Mouse (Mus musculus) MEL (cell line): ENCODE data around the gene Ccdc105.

Source experiments
- CTCF ChIP-seq, 3 experiments: IDR thresholded peaks in 2 of 3; conservative IDR thresholded peaks in 1 of 3; 2 replicates each; pipeline ENCODE4 v1.5.1; 2011 to 2012; ENCODE audit warnings: low read length in 3 of 3, low read depth in 2 of 3, mild to moderate bottlenecking in 2 of 3, improper control_type of control experiment in 1 of 3, inconsistent platforms in 1 of 3, mixed read lengths in 1 of 3, moderate library complexity in 1 of 3; ENCODE audit not compliant: control insufficient read depth in 1 of 3, insufficient read depth in 1 of 3, poor library complexity in 1 of 3, severe bottlenecking in 1 of 3
- ETS1 ChIP-seq: IDR thresholded peaks from 2 replicates; pipeline ENCODE4 v1.6.1; 2012; ENCODE audit warnings: low read depth, mild to moderate bottlenecking, inconsistent platforms, low read length, improper control_type of control experiment, moderate library complexity
- GATA1 ChIP-seq: IDR thresholded peaks from 2 replicates; pipeline ENCODE4 v1.6.1; 2011; ENCODE audit warnings: low read depth, low read length, improper control_type of control experiment
- HCFC1 ChIP-seq: IDR thresholded peaks from 2 replicates; pipeline ENCODE4 v1.6.1; 2012; ENCODE audit warnings: low read depth, mild to moderate bottlenecking, inconsistent platforms, low read length, improper control_type of control experiment, moderate library complexity
- MAFK ChIP-seq: IDR thresholded peaks from 2 replicates; pipeline ENCODE4 v1.6.1; 2011; ENCODE audit warnings: low read depth, mild to moderate bottlenecking, low read length, improper control_type of control experiment, borderline replicate concordance
- MAZ ChIP-seq: IDR thresholded peaks from 2 replicates; pipeline ENCODE4 v1.6.1; 2012; ENCODE audit warnings: low read depth, mild to moderate bottlenecking, inconsistent platforms, low read length, improper control_type of control experiment
- POLR2A ChIP-seq, 2 experiments: IDR thresholded peaks; 2 replicates each; pipeline ENCODE4 v1.6.1; 2011 to 2012; ENCODE audit warnings: low read length in 2 of 2, mild to moderate bottlenecking in 2 of 2, control low read depth in 1 of 2, improper control_type of control experiment in 1 of 2, low read depth in 1 of 2, moderate library complexity in 1 of 2; ENCODE audit not compliant: control insufficient read depth in 1 of 2, insufficient read depth in 1 of 2, poor library complexity in 1 of 2
- SIN3A ChIP-seq: IDR thresholded peaks from 2 replicates; pipeline ENCODE4 v1.6.1; 2012; ENCODE audit warnings: low read length, improper control_type of control experiment, inconsistent platforms
- TAL1 ChIP-seq: IDR thresholded peaks from 2 replicates; pipeline ENCODE4 v1.6.1; 2012; ENCODE audit warnings: mild to moderate bottlenecking, inconsistent platforms, low read length, moderate library complexity, mixed read lengths
- TCF12 ChIP-seq: IDR thresholded peaks from 2 replicates; pipeline ENCODE4 v1.6.1; 2014; ENCODE audit warnings: low read depth, mild to moderate bottlenecking, inconsistent platforms, low read length, improper control_type of control experiment, moderate library complexity
- USF1 ChIP-seq: IDR thresholded peaks from 2 replicates; pipeline ENCODE4 v1.6.1; 2014; ENCODE audit warnings: low read depth, mild to moderate bottlenecking, inconsistent platforms, low read length, improper control_type of control experiment, moderate library complexity
- ZC3H11A ChIP-seq: IDR thresholded peaks from 2 replicates; pipeline ENCODE4 v1.6.1; 2012; ENCODE audit warnings: low read depth, mild to moderate bottlenecking, inconsistent platforms, low read length, improper control_type of control experiment
- ZKSCAN1 ChIP-seq: IDR thresholded peaks from 2 replicates; pipeline ENCODE4 v1.6.1; 2012; ENCODE audit warnings: low read depth, mild to moderate bottlenecking, inconsistent platforms, low read length, improper control_type of control experiment, moderate library complexity

DNA sequence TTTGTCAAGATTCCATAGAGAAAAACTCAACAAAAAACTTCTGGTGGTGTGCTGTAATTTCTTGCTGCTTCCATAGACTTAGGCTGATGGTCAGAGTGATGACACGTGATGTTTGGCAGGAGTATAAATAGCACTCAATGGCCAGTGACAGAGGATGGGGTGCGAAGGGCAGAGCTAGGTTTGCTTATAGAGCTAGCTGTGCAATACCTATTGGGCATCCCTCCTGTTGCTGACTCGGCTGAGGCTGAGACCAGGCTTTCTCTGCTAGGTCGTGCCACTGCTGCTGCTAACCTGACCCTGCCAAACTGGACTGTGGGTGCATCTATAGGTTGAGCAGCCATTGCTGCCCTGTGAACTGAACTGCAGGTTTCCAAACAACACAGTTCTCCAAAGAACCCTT lies 13.0 kb downstream of the Ccdc105 start:
- no peak for TF ChIP-seq TCF12
- TF ChIP-seq MAFK = no peak
- TF ChIP-seq MAZ = no peak
- TF ChIP-seq POLR2A (IDR thresholded peaks at IDR 0.05; ENCODE audit: control insufficient read depth in 1 of 2, insufficient read depth in 1 of 2, low read depth in 1 of 2, low read length in 2 of 2, poor library complexity in 1 of 2) = no peak
- no peak for TF ChIP-seq SIN3A
- no peak for TF ChIP-seq CTCF (IDR thresholded peaks at IDR 0.05 in 2 of 3, conservative IDR thresholded peaks at IDR 0.05 in 1 of 3; ENCODE audit: control insufficient read depth in 1 of 3, insufficient read depth in 1 of 3, low read depth in 2 of 3, low read length in 3 of 3, poor library complexity in 1 of 3, severe bottlenecking in 1 of 3)
- TF ChIP-seq USF1 = no peak
- no peak for TF ChIP-seq ETS1
- TF ChIP-seq GATA1 = no peak
- no peak for TF ChIP-seq TAL1
- TF ChIP-seq ZKSCAN1 = no peak
- no peak for TF ChIP-seq HCFC1
- TF ChIP-seq ZC3H11A = no peak
